Mouse (Mus musculus) megakaryocyte, embryonic 14.5 days (primary cell): ENCODE measurements around the gene Atxn3.

Experiments used
- FLI1 ChIP-seq: IDR thresholded peaks from 2 replicates; pipeline ENCODE4 v1.6.1; 2012; ENCODE audit warnings: low read length, inconsistent platforms, mixed read lengths
- GATA1 ChIP-seq: IDR thresholded peaks from 3 replicates; pipeline ENCODE4 v1.6.1; 2012; ENCODE audit warnings: mixed read lengths, low read length, inconsistent platforms, borderline replicate concordance

GRCm38 (mm10) chr12:101876374-101876773 is 81.7 kb downstream of the Atxn3 start:
- TF ChIP-seq GATA1 = no peak
- no peak for TF ChIP-seq FLI1
